Mouse (Mus musculus): Measurements from ENCODE around the gene E130116L18Rik.
"Not testable (repeated sequence)": the region's sequence is repeated elsewhere in the genome, so short reads cannot be mapped to it uniquely, and the experiment has no call there.

Gene E130116L18Rik

GRCm38 (mm10) chr5:25184594-25184993 is 38.4 kb downstream of the E130116L18Rik start:
- ATAC-seq (ENCODE audit: insufficient number of reproducible peaks, low FRiP score, low TSS enrichment): no peak

GRCm38 (mm10) chr5:25183595-25183994 is 39.4 kb downstream of the E130116L18Rik start:
- ATAC-seq (ENCODE audit: insufficient number of reproducible peaks, low FRiP score, low TSS enrichment): no peak

- ATAC-seq (ENCODE audit: insufficient number of reproducible peaks, low FRiP score, low TSS enrichment): no peak
Observed at GRCm38 (mm10) chr5:25181004-25181531, 41.9 kb downstream of the E130116L18Rik start, which contains the start of gene Galntl5. TSS of gene Galntl5 (plus strand) at chr5:25181460.

- ATAC-seq (ENCODE audit: insufficient number of reproducible peaks, low FRiP score, low TSS enrichment): no peak
Observed at GRCm38 (mm10) chr5:25179936-25180488, 42.9 kb downstream of the E130116L18Rik start.

- no peak for ATAC-seq (ENCODE audit: insufficient number of reproducible peaks, low FRiP score, low TSS enrichment)
Observed at GRCm38 (mm10) chr5:25179284-25179683, 43.7 kb downstream of the E130116L18Rik start.

- ATAC-seq (ENCODE audit: insufficient number of reproducible peaks, low FRiP score, low TSS enrichment): not testable (repeated sequence)
Observed at GRCm38 (mm10) chr5:25178543-25178942, 44.4 kb downstream of the E130116L18Rik start.

- ATAC-seq (ENCODE audit: insufficient number of reproducible peaks, low FRiP score, low TSS enrichment): not testable (repeated sequence)
Observed at GRCm38 (mm10) chr5:25177937-25178336, 45.0 kb downstream of the E130116L18Rik start.
